Mouse (Mus musculus) T-cell, adult 2 months (primary cell): Measurements from ENCODE around the gene Tmeff2.

Source experiments
- DNase-seq: peaks from one replicate; pipeline ENCODE4 v3.0.0; 2022; ENCODE audit warnings: low spot score

Gene Tmeff2

GRCm38 (mm10) chr1:51107299-51107698, 206.9 kb downstream of the Tmeff2 start:
- DNase-seq = no peak

GRCm38 (mm10) chr1:51114721-51115120, 214.3 kb downstream of the Tmeff2 start:
- no peak for DNase-seq

- no peak for DNase-seq
These were observed 215.3 kb downstream of the Tmeff2 start for GRCm38 (mm10) chr1:51115761-51116160.

- no peak for DNase-seq
These were observed 217.4 kb downstream of the Tmeff2 start for GRCm38 (mm10) chr1:51117830-51118229.

GRCm38 (mm10) chr1:51125671-51126424, 225.4 kb downstream of the Tmeff2 start:
- DNase-seq = no peak

- no peak for DNase-seq
These were observed 225.9 kb downstream of the Tmeff2 start for GRCm38 (mm10) chr1:51126425-51126765.

- no peak for DNase-seq
These were observed 236.3 kb downstream of the Tmeff2 start for GRCm38 (mm10) chr1:51136792-51137191.

- DNase-seq = no peak
These were observed 239.2 kb downstream of the Tmeff2 start for GRCm38 (mm10) chr1:51139605-51140004.

GRCm38 (mm10) chr1:51141381-51141780, 240.9 kb downstream of the Tmeff2 start:
- no peak for DNase-seq

- no peak for DNase-seq
These were observed 242.3 kb downstream of the Tmeff2 start for GRCm38 (mm10) chr1:51142729-51143128.

GRCm38 (mm10) chr1:51145693-51146092, 245.2 kb downstream of the Tmeff2 start:
- DNase-seq = no peak

GRCm38 (mm10) chr1:51148481-51149137, 248.2 kb downstream of the Tmeff2 start:
- DNase-seq = no peak

GRCm38 (mm10) chr1:51149488-51149887, 249.0 kb downstream of the Tmeff2 start:
- no peak for DNase-seq

GRCm38 (mm10) chr1:51149890-51150289, 249.4 kb downstream of the Tmeff2 start:
- DNase-seq = no peak

GRCm38 (mm10) chr1:51152017-51152416, 251.6 kb downstream of the Tmeff2 start:
- DNase-seq = no peak

- DNase-seq = no peak
These were observed 252.4 kb downstream of the Tmeff2 start for GRCm38 (mm10) chr1:51152856-51153255.

GRCm38 (mm10) chr1:51184276-51184675, 283.8 kb downstream of the Tmeff2 start:
- no peak for DNase-seq

GRCm38 (mm10) chr1:51189008-51189407, 288.6 kb downstream of the Tmeff2 start:
- no peak for DNase-seq

- no peak for DNase-seq
These were observed 290.8 kb downstream of the Tmeff2 start for GRCm38 (mm10) chr1:51191253-51191652.

- DNase-seq = no peak
These were observed 291.6 kb downstream of the Tmeff2 start for GRCm38 (mm10) chr1:51191872-51192613.

- DNase-seq = no peak
These were observed 298.8 kb downstream of the Tmeff2 start for GRCm38 (mm10) chr1:51199088-51199830.

GRCm38 (mm10) chr1:51199954-51200353, 299.5 kb downstream of the Tmeff2 start:
- no peak for DNase-seq
